Mouse (Mus musculus): ENCODE measurements around the gene Atg13. TPM values are rescaled to one million over a fixed set of nuclear protein-coding genes. Genes with fewer than 3 reads are reported as not detected.

Atg13 gene
- polyA plus RNA-seq, 1 experiment from 2014 or later = 28.3 TPM

GRCm38 (mm10) chr2:91667747-91668146 lies 42.6 kb downstream of the Atg13 start:
- peaks cover 8% of the 10 kb centered on the region for H3K36me3 ChIP-seq (replicated peaks; ENCODE audit: control insufficient read depth, insufficient read depth, low read depth, low read length)
- 82% methylated on average over 2 of the region's 2 CpGs for WGBS

GRCm38 (mm10) chr2:91666386-91666910 lies 43.9 kb downstream of the Atg13 start:
- 91% methylated on average over 6 of the region's 6 CpGs for WGBS
- no peaks in the 10 kb centered on the region for H3K9me3 ChIP-seq (replicated peaks; ENCODE audit: control insufficient read depth, low read length)
- no peak overlapping the region for H3K4me2 ChIP-seq (ENCODE audit: low read depth, low read length)
- no peak overlapping the region for H3K4me3 ChIP-seq (ENCODE audit: low read depth, low read length)
- no peak overlapping the region for H3K27ac ChIP-seq (replicated peaks; ENCODE audit: low read depth, low read length)
- peaks cover 8% of the 10 kb centered on the region for H3K36me3 ChIP-seq (replicated peaks; ENCODE audit: control insufficient read depth, insufficient read depth, low read depth, low read length)
- ATAC-seq (replicated peaks; ENCODE audit: insufficient number of reproducible peaks, low FRiP score, low TSS enrichment, low read depth) = no peak
- DNase-seq (ENCODE audit: low spot score) = no peak
- H3K4me1 ChIP-seq (ENCODE audit: control insufficient read depth, insufficient read depth, low read length) = no peaks in the 10 kb centered on the region
- no peaks in the 10 kb centered on the region for H3K27me3 ChIP-seq (ENCODE audit: control insufficient read depth, insufficient read depth, low read length)
- no peak overlapping the region for H3K9ac ChIP-seq (replicated peaks; ENCODE audit: low read length)

More at GRCm38 (mm10) chr2:91667747-91668146, 42.6 kb downstream of the Atg13 start:
- H3K27me3 ChIP-seq (ENCODE audit: control insufficient read depth, insufficient read depth, low read length) = no peaks in the 10 kb centered on the region
- H3K9me3 ChIP-seq (replicated peaks; ENCODE audit: control insufficient read depth, low read length) = no peaks in the 10 kb centered on the region
- ATAC-seq (replicated peaks; ENCODE audit: insufficient number of reproducible peaks, low FRiP score, low TSS enrichment, low read depth) (0 out of 2 replicates have a peak, but pooled peaks have one; percentile 22), DNase-seq (ENCODE audit: low spot score) (peak; percentile 26)
- no peak overlapping the region for H3K4me3 ChIP-seq (ENCODE audit: low read depth, low read length)
- no peaks in the 10 kb centered on the region for H3K4me1 ChIP-seq (ENCODE audit: control insufficient read depth, insufficient read depth, low read length)
- H3K9ac ChIP-seq (replicated peaks; ENCODE audit: low read length) = no peak overlapping the region
- no peak overlapping the region for H3K27ac ChIP-seq (replicated peaks; ENCODE audit: low read depth, low read length)
- no peak overlapping the region for H3K4me2 ChIP-seq (ENCODE audit: low read depth, low read length)

- DNase-seq (ENCODE audit: low spot score) = no peak
- Histone ChIP-seq H3K36me3 (replicated peaks; ENCODE audit: control insufficient read depth, insufficient read depth, low read depth, low read length) (peaks cover 5% of the 10 kb centered on the region), H3K9ac (replicated peaks; ENCODE audit: low read length) (no peak overlapping the region)
Measured at GRCm38 (mm10) chr2:91664780-91665179, 45.6 kb downstream of the Atg13 start.

GRCm38 (mm10) chr2:91660981-91661380 lies 49.4 kb downstream of the Atg13 start:
- no peak overlapping the region for H3K4me3 ChIP-seq (ENCODE audit: low read depth, low read length)
- peaks cover 3% of the 10 kb centered on the region for H3K36me3 ChIP-seq (replicated peaks; ENCODE audit: control insufficient read depth, insufficient read depth, low read depth, low read length)
- H3K9me3 ChIP-seq (replicated peaks; ENCODE audit: control insufficient read depth, low read length) = no peaks in the 10 kb centered on the region
- no peak overlapping the region for H3K27ac ChIP-seq (replicated peaks; ENCODE audit: low read depth, low read length)
- ATAC-seq (replicated peaks; ENCODE audit: insufficient number of reproducible peaks, low FRiP score, low TSS enrichment, low read depth) = no peak
- no peaks in the 10 kb centered on the region for H3K27me3 ChIP-seq (ENCODE audit: control insufficient read depth, insufficient read depth, low read length)
- WGBS = 89% methylated on average over 6 of the region's 6 CpGs
- no peaks in the 10 kb centered on the region for H3K4me1 ChIP-seq (ENCODE audit: control insufficient read depth, insufficient read depth, low read length)
- H3K9ac ChIP-seq (replicated peaks; ENCODE audit: low read length) = no peak overlapping the region
- DNase-seq (ENCODE audit: low spot score) = no peak
- no peak overlapping the region for H3K4me2 ChIP-seq (ENCODE audit: low read depth, low read length)

More at GRCm38 (mm10) chr2:91664780-91665179, 45.6 kb downstream of the Atg13 start:
- Histone ChIP-seq H3K9me3 (replicated peaks; ENCODE audit: control insufficient read depth, low read length) (no peaks in the 10 kb centered on the region), H3K4me1 (ENCODE audit: control insufficient read depth, insufficient read depth, low read length) (no peaks in the 10 kb centered on the region), H3K27me3 (ENCODE audit: control insufficient read depth, insufficient read depth, low read length) (no peaks in the 10 kb centered on the region), H3K4me2 (ENCODE audit: low read depth, low read length) (no peak overlapping the region), H3K27ac (replicated peaks; ENCODE audit: low read depth, low read length) (no peak overlapping the region), H3K4me3 (ENCODE audit: low read depth, low read length) (no peak overlapping the region)
- no peak for ATAC-seq (replicated peaks; ENCODE audit: insufficient number of reproducible peaks, low FRiP score, low TSS enrichment, low read depth)

- no peak for DNase-seq (ENCODE audit: low spot score)
- no peaks in the 10 kb centered on the region for H3K4me1 ChIP-seq (ENCODE audit: control insufficient read depth, insufficient read depth, low read length)
- WGBS = 93% methylated on average over 8 of the region's 8 CpGs
- no peak overlapping the region for H3K4me3 ChIP-seq (ENCODE audit: low read depth, low read length)
- no peak for ATAC-seq (replicated peaks; ENCODE audit: insufficient number of reproducible peaks, low FRiP score, low TSS enrichment, low read depth)
- H3K9ac ChIP-seq (replicated peaks; ENCODE audit: low read length) = no peak overlapping the region
- H3K27me3 ChIP-seq (ENCODE audit: control insufficient read depth, insufficient read depth, low read length) = no peaks in the 10 kb centered on the region
- H3K27ac ChIP-seq (replicated peaks; ENCODE audit: low read depth, low read length) = no peak overlapping the region
- H3K36me3 ChIP-seq (replicated peaks; ENCODE audit: control insufficient read depth, insufficient read depth, low read depth, low read length) = peaks cover 3% of the 10 kb centered on the region
- no peaks in the 10 kb centered on the region for H3K9me3 ChIP-seq (replicated peaks; ENCODE audit: control insufficient read depth, low read length)
- no peak overlapping the region for H3K4me2 ChIP-seq (ENCODE audit: low read depth, low read length)
Measured at GRCm38 (mm10) chr2:91659657-91660056, 50.7 kb downstream of the Atg13 start.

GRCm38 (mm10) chr2:91656774-91657173 lies 53.6 kb downstream of the Atg13 start:
- Histone ChIP-seq H3K27ac (replicated peaks; ENCODE audit: low read depth, low read length) (no peak overlapping the region), H3K4me3 (ENCODE audit: low read depth, low read length) (no peak overlapping the region), H3K4me1 (ENCODE audit: control insufficient read depth, insufficient read depth, low read length) (no peaks in the 10 kb centered on the region), H3K36me3 (replicated peaks; ENCODE audit: control insufficient read depth, insufficient read depth, low read depth, low read length) (no peaks in the 10 kb centered on the region; the same call in none of the 2 replicates), H3K9ac (replicated peaks; ENCODE audit: low read length) (no peak overlapping the region), H3K4me2 (ENCODE audit: low read depth, low read length) (no peak overlapping the region), H3K9me3 (replicated peaks; ENCODE audit: control insufficient read depth, low read length) (no peaks in the 10 kb centered on the region), H3K27me3 (ENCODE audit: control insufficient read depth, insufficient read depth, low read length) (no peaks in the 10 kb centered on the region)
- 0 out of 2 replicates have a peak, but pooled peaks have one; percentile 18 for ATAC-seq (replicated peaks; ENCODE audit: insufficient number of reproducible peaks, low FRiP score, low TSS enrichment, low read depth)
- DNase-seq (ENCODE audit: low spot score) = no peak
- WGBS = 70% methylated on average over 8 of the region's 8 CpGs

- WGBS = 71% methylated on average over 6 of the region's 6 CpGs
- no peak for DNase-seq (ENCODE audit: low spot score)
- H3K9ac ChIP-seq (replicated peaks; ENCODE audit: low read length) = no peak overlapping the region
- no peak overlapping the region for H3K4me3 ChIP-seq (ENCODE audit: low read depth, low read length)
- H3K27ac ChIP-seq (replicated peaks; ENCODE audit: low read depth, low read length) = no peak overlapping the region
- H3K27me3 ChIP-seq (ENCODE audit: control insufficient read depth, insufficient read depth, low read length) = no peaks in the 10 kb centered on the region
- H3K36me3 ChIP-seq (replicated peaks; ENCODE audit: control insufficient read depth, insufficient read depth, low read depth, low read length) = no peaks in the 10 kb centered on the region; the same call in none of the 2 replicates
- H3K4me2 ChIP-seq (ENCODE audit: low read depth, low read length) = no peak overlapping the region
- H3K9me3 ChIP-seq (replicated peaks; ENCODE audit: control insufficient read depth, low read length) = no peaks in the 10 kb centered on the region
- no peaks in the 10 kb centered on the region for H3K4me1 ChIP-seq (ENCODE audit: control insufficient read depth, insufficient read depth, low read length)
- ATAC-seq (replicated peaks; ENCODE audit: insufficient number of reproducible peaks, low FRiP score, low TSS enrichment, low read depth) = no peak
Measured at GRCm38 (mm10) chr2:91655827-91656226, 54.5 kb downstream of the Atg13 start.

GRCm38 (mm10) chr2:91655388-91655787 lies 55.0 kb downstream of the Atg13 start:
- Histone ChIP-seq H3K4me3 (ENCODE audit: low read depth, low read length) (no peak overlapping the region), H3K4me2 (ENCODE audit: low read depth, low read length) (no peak overlapping the region), H3K9ac (replicated peaks; ENCODE audit: low read length) (no peak overlapping the region), H3K9me3 (replicated peaks; ENCODE audit: control insufficient read depth, low read length) (no peaks in the 10 kb centered on the region), H3K4me1 (ENCODE audit: control insufficient read depth, insufficient read depth, low read length) (no peaks in the 10 kb centered on the region), H3K27me3 (ENCODE audit: control insufficient read depth, insufficient read depth, low read length) (no peaks in the 10 kb centered on the region), H3K27ac (replicated peaks; ENCODE audit: low read depth, low read length) (no peak overlapping the region), H3K36me3 (replicated peaks; ENCODE audit: control insufficient read depth, insufficient read depth, low read depth, low read length) (no peaks in the 10 kb centered on the region; the same call in none of the 2 replicates)
- WGBS = 94% methylated on average over 5 of the region's 5 CpGs
- DNase-seq (ENCODE audit: low spot score) = no peak
- ATAC-seq (replicated peaks; ENCODE audit: insufficient number of reproducible peaks, low FRiP score, low TSS enrichment, low read depth) = no peak

Measured in embryonic facial prominence, embryonic 11.5 days (tissue).